Mouse (Mus musculus): ENCODE results near the gene Pkd1.

Pkd1 gene

GRCm38 (mm10) chr17:24549618-24550415 is at the start of gene Pkd1:
Gene Pkd1 (plus strand): TSS chr17:24549834.
- DNase-seq: peak; percentile 100

GRCm38 (mm10) chr17:24502208-24502607 is 47.4 kb upstream of the Pkd1 start:
- DNase-seq: no peak

- DNase-seq: no peak
Measured at GRCm38 (mm10) chr17:24504085-24504484, 45.5 kb upstream of the Pkd1 start.

DNA sequence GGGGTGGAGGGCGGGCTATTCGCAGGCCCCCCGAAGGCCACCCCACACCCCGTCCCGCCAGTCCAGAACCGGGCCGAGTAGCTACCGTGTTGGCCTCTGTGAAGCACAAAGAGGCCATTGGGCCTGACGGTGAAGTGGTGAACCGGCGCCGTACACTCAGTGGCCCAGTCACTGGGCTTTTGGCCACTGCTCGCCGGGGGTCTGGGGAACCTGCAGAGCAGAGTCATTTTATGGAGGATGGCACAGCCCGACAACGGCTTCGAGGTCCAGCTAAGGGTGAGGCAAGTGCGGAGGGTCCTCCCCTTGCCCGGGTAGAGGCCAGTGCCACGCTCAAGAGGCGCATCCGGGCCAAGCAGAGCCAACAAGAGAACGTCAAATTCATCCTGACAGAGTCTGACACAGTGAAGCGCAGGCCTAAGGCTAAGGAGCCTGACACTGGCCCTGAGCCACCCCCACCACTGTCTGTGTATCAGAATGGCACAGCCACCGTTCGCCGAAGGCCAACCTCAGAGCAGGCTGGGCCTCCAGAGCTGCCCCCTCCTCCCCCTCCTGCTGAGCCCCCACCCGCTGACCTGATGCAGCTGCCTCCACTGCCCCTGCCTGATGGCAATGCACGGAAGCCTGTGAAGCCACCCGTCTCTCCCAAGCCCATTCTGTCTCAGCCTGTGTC is 44.2 kb upstream of the Pkd1 start:
- DNase-seq: no peak

DNA sequence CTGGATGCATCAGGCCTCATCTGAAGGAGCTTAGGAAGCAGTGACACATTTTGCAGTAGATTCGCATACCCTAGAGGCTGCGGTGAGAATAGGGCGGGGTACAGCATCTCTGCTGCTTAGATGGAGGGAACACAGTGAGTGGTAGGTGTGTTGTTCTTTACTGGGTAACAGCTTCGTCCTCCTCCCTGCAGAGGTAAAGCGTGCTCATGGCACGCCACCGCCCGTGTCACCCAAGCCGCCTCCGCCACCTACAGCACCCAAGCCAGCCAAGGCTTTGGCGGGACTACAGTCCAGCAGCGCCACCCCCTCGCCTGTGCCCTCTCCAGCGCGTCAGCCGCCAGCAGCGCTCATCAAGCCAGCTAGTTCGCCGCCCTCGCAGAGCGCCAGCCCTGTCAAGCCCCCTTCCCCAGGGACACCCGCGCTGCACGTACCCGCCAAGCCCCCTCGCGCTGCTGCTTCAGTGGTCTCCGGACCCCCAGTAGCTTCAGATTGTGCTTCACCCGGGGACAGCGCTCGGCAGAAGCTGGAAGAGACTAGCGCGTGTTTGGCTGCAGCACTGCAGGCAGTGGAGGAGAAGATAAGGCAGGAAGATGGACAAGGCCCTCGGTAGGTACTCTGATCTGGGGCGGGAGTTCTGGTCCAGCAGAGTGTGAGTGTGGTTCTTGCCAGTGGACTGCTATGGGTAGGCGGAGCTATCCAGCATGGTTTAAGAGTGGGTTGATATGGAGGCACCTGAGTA is 43.1 kb upstream of the Pkd1 start:
- no peak for DNase-seq

GRCm38 (mm10) chr17:24507129-24507664 is 42.4 kb upstream of the Pkd1 start:
- DNase-seq: no peak

DNA sequence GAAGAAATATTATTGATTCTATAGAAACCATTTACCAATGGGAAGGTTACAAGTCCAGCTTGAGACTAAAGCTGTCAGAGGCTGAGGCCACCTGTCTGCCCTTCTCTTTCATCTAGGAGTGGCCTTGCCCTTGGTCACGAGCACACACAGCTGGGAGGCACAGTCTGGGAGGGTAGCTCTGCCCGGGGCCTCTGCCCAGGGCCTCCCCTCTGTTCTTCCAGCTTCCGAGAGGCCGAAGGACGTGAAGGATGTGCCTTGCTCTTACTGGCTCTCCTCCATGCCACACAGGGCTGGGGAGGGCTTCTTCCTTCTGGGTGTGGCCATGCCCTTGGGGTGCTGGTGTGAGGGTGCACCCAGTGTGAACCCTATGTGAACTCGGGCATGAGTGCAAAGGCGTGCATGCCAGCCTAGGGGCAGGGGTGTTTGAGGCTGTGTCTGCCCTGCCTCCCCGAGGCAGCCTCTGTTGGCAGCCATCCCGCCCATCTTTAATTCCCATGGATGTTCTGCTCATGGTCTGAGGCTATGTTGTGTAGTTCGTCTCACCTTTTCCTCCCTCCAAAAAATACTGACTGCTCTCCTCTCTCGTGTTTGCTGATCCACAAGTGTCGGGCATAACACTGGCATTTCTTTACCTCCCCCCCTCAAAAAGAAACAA is 41.7 kb upstream of the Pkd1 start:
- DNase-seq: no peak

- peak; percentile 15 for DNase-seq
Measured at GRCm38 (mm10) chr17:24513609-24514008, 36.0 kb upstream of the Pkd1 start.

GRCm38 (mm10) chr17:24514270-24515257 is 35.1 kb upstream of the Pkd1 start:
- DNase-seq: no peak

GRCm38 (mm10) chr17:24520450-24520849 is 29.2 kb upstream of the Pkd1 start:
- no peak for DNase-seq

- no peak for DNase-seq
Measured at GRCm38 (mm10) chr17:24524734-24525133, 24.9 kb upstream of the Pkd1 start.

- no peak for DNase-seq
Measured at GRCm38 (mm10) chr17:24527315-24527714, 22.3 kb upstream of the Pkd1 start.

DNA sequence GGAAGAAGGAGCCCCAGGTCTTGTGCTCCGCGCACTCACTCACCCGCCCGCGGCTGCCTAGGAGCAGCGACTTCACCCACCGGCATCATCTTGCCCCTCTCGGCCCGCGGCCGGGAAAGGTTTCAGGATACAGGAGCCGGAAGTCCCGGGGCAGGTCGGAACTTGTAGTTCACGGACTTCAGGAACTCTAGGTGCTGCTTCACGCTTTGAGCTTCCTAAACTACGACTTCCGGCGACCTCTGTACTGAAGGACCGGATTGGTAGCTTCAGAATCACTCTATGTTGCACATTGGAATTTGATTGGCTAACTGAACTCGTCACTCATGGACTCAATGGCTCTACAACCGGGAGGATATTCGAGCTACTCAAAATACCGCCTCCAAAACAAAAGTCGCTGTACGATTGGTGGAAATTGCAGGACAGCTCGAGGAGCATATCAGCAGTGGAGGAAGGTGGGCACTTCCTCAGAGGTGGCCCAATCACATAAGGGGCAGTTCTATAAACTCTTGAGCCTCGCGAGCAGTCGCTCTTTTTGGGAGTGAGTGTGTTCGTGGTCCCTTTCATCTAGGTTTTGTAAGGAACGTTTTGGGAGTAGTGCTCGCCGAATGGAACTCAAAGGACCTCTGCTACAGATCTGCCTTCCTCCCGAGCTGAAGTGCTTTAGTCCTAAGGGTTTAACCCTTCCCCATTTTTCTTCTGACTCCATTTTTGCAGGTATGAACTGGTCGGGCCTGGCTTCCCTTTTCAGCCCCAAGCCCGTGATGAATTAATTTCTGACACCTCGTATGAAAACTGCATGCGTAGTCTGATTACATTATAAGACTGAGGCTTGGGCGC is 21.7 kb upstream of the Pkd1 start, which contains the start of gene Traf7:
Traf7 (minus strand) TSS at position 216 of the 837 bp plus-strand sequence.
- DNase-seq: peak; percentile 87

DNA sequence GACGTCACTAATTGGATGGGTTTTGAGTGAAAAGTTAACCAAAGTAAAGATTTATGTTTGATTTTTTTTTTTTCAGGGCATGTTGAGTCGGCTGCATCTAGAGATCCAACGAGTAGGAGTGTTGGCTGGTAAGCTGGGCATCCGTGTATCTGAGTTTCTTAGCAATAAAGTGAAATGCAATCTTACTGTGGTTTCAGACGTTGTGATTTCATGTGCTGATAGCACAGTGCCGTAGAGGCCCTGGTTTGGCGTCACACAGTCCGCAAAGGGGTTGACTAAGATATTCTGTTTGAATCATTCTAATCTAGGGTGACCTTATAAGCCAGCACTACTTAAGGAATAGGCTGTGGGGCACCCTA is 21.1 kb upstream of the Pkd1 start:
- no peak for DNase-seq

GRCm38 (mm10) chr17:24529007-24529451 is 20.6 kb upstream of the Pkd1 start:
- peak; percentile 69 for DNase-seq

DNA sequence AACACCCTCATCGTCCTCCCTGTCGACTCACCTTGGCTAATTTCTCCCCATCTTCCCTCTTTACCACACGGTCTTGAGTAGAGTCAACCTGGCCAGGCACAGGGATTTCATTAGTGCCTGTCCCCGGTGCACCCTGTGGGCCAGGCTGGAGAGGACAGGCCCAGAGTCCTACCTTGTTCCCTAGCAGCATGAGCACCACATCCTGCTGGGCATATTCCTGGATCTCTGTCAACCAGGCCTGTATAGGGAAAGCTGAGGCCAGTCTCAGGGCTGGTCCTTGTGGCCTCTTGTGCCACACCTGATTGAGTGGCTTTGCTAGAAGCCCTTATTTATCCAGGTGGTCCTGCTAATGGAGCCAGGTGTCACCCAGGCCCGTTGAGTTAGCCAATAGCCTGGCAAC is 19.8 kb upstream of the Pkd1 start:
- DNase-seq: no peak

DNA sequence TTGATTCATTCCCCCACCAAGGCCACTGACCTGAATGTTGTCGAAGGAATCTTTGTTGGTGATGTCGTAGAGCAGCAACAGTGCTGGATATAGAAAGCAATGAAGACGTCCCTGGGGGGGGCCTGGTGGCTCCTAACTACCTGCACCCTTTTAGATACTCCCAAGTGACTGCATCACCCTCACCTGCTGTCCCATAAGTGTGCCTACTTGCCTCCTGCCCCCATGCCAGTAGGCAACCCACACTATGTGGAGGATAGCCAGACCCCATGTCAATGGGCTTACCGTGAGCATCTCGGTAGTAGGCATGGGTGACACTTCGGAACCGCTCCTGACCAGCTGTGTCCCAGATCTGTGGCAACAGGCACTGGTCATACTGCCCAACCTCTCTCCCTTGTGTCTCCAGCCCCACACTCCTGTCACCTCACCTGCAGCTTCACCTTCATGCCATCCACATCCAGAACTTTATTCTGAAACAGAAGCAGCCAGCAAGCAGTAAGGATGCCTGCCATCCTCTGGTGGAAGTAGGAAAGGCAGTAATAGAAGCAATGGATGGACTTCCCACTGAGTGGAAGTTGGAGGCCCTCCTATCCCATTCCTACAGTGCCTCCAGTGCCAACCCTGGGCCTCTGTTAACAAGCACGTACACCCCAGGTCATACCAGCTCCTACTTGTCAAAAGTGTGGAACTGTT is 19.1 kb upstream of the Pkd1 start:
- DNase-seq: no peak

- DNase-seq: no peak
Measured at GRCm38 (mm10) chr17:24531064-24531463, 18.6 kb upstream of the Pkd1 start.

DNA sequence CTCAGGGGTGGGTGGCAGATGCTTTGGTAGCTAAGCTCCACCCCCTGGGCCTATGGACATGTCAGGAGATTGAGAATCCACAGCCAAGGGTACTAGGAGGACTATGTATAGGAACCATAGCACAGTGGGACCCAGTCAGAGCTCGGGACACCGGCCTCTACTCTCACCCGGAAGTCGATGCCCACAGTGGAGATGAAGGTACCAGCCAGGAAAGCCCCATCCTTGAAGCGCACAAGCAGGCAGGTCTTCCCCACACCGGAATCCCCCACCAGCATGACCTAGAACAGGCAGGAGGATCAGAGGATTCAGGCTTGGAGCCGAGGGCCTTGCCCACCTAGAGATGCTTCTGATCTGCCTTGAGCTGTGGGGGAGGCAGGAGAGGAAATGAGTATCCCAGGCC is 17.6 kb upstream of the Pkd1 start:
- DNase-seq: no peak
